Mouse (Mus musculus) hematopoietic stem cell, adult 5-6 weeks (primary cell): Measurements from ENCODE around the gene Pgap1. TPM values are rescaled to one million over a fixed set of nuclear protein-coding genes. Genes with fewer than 3 reads are reported as not detected.

Source experiments
- ATAC-seq, 2 experiments: fragments of 125-278 bp in 1 of 2; replicated peaks in 1 of 2; 2 replicates each; pipeline ENCODE4 v1.8.0; 2016 to 2017; ENCODE audit warnings: inconsistent platforms in 2 of 2, mild to moderate bottlenecking in 2 of 2, moderate number of reproducible peaks in 2 of 2, low read depth in 1 of 2, moderate TSS enrichment in 1 of 2; ENCODE audit not compliant: low FRiP score in 2 of 2, poor library complexity in 2 of 2, severe bottlenecking in 2 of 2, insufficient read depth in 1 of 2, low TSS enrichment in 1 of 2
- total RNA-seq: library from RNA; stranded (forward); fragments of 172-1452, 232-1000 nt; gene quantifications from 2 replicates; pipeline ENCODE4 v1.2.3, GENCODE M21; 2017

Pgap1 gene
- total RNA-seq, 1 experiment from 2014 or later, result 0.94 TPM

GRCm38 (mm10) chr1:54545200-54545599, 12.3 kb downstream of the Pgap1 start:
- no peak for ATAC-seq

DNA sequence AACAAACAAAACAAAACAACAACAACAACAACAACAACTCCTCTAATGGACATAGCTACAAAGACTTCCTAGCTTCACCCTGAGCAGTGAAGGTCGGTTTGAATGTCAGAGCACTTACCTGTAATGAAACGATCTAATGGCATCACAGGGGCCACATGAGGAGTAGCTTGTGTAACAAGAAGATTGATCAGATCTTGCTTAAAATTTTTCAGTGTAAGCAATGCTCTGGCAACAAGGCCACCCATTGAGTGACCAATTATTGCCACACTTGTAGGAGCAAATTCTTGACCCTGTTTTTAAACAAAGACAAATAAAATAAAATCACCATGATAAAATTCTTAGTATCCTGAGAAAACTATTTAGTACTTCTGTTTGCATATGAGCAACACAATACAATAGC, 14.6 kb downstream of the Pgap1 start:
- ATAC-seq, result no peak

DNA sequence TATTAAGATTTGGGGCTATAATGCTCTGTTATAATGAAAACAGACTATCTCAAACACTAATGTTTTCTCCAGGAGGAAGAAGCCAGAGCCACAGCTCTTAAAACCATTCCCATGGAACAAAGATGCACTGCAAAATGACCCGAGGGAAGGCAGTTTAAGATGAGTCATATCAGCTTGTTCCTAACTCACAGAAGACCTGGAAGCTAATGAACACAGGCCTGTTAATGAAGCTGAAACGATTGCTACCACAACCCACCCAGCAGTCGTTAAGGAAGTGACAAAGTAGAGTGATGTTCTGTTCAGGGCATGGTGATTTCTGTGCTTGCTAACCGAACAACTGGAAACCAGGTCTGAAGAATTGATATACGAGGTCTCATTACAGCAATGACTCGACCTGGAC, 26.3 kb downstream of the Pgap1 start:
- no peak for ATAC-seq

DNA sequence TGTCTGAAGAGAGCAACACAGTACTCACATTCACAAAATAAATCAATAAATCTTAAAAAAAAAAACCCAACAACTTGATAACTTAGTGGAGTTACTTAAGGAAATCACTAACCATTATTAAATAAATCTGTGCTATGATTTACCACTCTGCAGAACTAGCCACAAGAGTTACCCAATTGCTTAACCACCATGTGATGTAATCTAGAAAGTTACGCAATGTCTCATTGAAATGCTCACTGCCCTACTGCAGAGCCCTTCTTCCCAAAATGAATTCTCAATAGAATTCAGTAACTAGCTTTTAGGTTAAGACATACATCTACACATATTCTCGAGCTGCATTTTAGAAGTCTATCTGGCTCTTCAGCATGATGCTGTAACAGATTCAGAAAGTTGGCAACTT, 33.8 kb downstream of the Pgap1 start:
- ATAC-seq, result peak in 1 of 2 experiments; percentile 53; a peak in 2 of 4 replicates

- no peak for ATAC-seq
These were observed 37.4 kb downstream of the Pgap1 start for GRCm38 (mm10) chr1:54520062-54520577.

- no peak for ATAC-seq
These were observed 43.6 kb downstream of the Pgap1 start for GRCm38 (mm10) chr1:54513836-54514235.

DNA sequence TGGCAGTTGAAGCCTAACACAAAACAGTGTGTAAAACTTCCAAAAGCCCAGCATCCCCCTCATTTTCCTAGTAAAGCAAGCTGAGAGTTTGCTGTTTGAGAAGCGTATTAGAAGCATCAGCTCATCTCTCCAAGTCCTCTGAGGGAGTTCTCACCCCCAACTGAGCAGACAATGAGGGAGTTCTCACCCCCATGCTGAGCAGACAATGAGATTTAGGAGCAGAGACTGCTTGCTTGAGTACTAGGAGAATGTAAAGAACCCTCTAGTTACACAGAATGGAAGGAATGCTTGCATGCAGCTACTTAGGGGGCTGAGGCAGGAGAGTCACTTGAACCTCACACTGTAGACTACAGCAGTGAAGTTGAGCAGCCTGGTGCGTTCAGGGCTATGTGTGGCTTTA, 59.0 kb downstream of the Pgap1 start:
- ATAC-seq, result no peak

GRCm38 (mm10) chr1:54496254-54496653, 61.2 kb downstream of the Pgap1 start:
- no peak for ATAC-seq

DNA sequence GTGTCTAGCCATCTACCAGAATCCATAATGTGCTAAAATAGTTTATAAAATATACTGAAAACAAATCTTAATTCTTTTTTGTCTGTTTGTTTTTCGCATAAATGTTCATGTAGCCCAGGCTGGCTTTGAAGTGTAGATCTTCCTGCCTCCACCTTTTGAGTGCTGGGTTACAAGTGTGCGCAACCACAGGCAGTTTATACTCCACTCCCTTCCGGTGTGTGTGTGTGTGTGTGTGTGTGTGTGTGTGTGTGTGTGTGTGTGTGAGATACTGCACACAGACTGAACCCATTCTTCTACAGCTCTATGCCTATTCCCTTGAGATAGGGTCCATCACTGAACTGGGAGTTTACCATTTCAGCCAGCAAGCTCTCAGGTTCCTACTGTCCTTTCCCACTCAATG, 64.0 kb downstream of the Pgap1 start:
- ATAC-seq, result no peak

DNA sequence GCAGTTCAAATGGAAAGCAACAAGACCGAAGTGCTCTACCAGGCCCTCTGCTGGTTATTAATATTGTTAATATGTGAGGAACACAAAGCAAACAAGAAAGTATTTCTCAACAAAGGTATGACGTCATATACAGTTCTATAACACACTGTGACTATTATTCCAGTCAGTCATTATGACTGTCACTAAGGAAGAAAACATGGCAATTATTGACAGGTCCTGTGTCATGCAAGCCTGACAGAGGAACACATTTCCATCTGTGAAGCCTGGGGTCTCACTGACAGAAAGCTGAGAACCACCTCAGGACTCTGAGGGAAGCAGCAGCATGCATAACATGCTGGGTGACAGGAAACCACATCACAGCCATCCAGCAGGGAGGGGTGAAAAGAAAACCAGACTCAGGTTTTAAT, 65.0 kb downstream of the Pgap1 start:
- peak; percentile 78 to 87 for ATAC-seq

GRCm38 (mm10) chr1:54484744-54485420, 72.6 kb downstream of the Pgap1 start:
- ATAC-seq, result no peak

- ATAC-seq, result no peak
These were observed 77.0 kb downstream of the Pgap1 start for GRCm38 (mm10) chr1:54480491-54480890.

GRCm38 (mm10) chr1:54468662-54469061, 88.8 kb downstream of the Pgap1 start:
- no peak for ATAC-seq

DNA sequence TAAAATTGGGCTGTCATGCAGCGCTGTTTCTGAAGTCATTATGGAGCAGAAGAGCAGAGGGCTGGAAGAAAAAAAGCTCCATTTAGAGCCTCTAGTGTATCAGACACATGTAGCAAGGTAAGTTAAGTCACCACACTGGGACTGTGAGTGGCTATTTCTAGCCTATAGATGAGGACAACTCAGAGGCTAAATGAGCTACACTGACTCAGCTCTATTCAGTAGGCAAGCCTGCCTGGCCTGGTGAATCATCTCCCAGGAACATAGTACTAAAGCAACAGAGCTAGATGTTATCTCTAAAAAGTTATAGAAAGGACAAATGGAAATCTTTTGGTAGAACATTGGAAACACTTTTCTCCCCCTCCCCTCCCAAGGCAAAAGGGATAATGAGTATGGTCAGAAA, 90.1 kb downstream of the Pgap1 start:
- ATAC-seq, result no peak

DNA sequence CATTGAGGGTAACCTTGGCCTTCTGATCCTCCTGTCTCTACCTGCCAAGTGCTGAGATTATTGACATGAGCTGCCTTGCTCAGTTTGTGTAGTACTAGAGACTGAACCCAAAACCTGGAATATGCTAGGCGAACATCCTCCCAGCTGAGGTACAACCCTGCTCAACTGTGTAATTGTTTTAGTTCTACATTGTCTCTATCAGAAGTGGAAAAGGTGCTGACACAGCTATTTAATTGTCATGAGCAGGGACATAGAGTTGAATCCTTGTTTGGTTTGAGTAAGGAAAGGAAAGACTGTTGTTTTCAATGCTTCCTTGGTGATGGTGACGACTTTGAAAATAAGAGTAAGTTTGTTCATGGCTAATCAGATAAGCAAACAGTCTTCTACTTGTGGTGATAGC, 105.4 kb downstream of the Pgap1 start:
- no peak for ATAC-seq

GRCm38 (mm10) chr1:54448833-54449232, 108.7 kb downstream of the Pgap1 start:
- no peak for ATAC-seq

DNA sequence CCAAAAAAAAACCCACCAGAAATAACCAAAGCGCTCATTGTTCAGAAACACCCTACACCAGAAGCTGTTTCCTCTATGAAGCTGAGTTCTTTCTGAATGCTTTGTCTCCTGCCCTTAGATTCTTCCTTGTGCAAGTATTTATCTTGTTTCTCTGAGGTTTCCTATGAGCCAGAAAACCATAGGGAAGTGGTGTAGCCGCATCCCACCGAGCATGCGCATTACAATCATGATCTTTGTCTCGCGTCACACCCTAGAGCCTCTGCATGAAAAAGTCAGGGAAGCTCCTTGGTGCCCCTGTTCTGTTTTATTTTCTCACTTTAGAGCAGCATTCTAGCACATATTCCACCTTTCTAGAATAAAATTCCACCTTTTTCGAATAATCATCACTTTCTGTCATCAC, 113.8 kb downstream of the Pgap1 start:
- peak; percentile 47 to 52; a peak in 2 of 4 replicates for ATAC-seq

- ATAC-seq, result no peak
These were observed 118.4 kb downstream of the Pgap1 start for GRCm38 (mm10) chr1:54439080-54439476.

DNA sequence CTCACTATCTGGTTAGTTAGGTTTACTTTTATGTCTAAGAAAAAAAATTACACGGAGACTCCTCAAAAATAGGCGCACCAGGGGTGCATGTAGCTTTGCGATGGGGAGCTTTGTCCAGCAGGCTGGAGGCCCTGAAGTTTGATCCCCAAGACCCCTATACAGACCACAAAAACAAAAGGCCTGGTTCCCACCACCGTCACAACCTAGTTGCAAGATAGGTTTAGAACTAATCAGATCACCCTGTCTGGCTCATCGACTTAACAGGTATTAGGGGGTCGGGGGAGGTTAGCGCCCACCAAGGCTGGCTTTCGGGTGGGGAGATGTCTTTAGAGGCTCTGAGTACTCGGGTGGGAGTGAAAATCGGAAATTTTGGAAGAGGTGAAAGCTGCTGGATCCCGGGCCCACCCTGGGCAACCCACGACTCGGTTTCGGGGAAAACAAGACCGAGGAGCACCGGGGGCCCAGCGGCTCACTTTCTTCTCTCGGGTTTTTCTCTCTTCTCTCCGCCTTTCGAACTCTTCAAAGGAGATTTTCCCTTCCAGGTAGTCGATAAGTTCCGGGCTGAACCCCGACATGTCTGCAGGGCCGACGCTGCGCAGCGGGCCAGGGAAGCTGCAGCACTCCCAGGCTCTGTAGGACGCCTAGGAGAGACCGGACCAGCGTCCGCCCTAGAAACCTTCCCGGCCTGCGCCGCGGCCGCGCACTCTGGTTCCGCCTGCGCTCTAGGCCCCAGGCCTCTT, 119.0 kb downstream of the Pgap1 start, which contains the start of gene Gtf3c3:
Gtf3c3 (minus strand) TSS at position 632 of the 740 bp plus-strand sequence.
- ATAC-seq, result peak; percentile 94 to 95
